Mouse (Mus musculus): ENCODE measurements around the gene Sh2d1b1.

The Sh2d1b1 gene

GRCm38 (mm10) chr1:170324312-170324711 lies 47.2 kb downstream of the Sh2d1b1 start:
- no peak for DNase-seq (ENCODE audit: low spot score)

- no peak for DNase-seq (ENCODE audit: low spot score)
Observed at GRCm38 (mm10) chr1:170325277-170325676, 48.2 kb downstream of the Sh2d1b1 start.

GRCm38 (mm10) chr1:170331926-170332325 lies 54.8 kb downstream of the Sh2d1b1 start:
- no peak for DNase-seq (ENCODE audit: low spot score)

GRCm38 (mm10) chr1:170332775-170333174 lies 55.7 kb downstream of the Sh2d1b1 start:
- no peak for DNase-seq (ENCODE audit: low spot score)
